Comparison of ENCODE assay signal across 9 mouse cellular contexts in genomic region chr19:47988456-47988855, GRCm38 (mm10). TPM values are rescaled to one million over a fixed set of nuclear protein-coding genes. Genes with fewer than 3 reads are reported as not detected.
DNase-seq lines count a peak whose midpoint lies in the region; ATAC-seq and TF ChIP-seq lines count a peak whose summit lies in the region.
"Had no signal": no experiment of that assay in that cellular context is flagged by ENCODE, and none has a peak within 500 bp of the region (broad histone marks: within the 10 kb centered on the region; RNA-seq: fewer than 3 reads in every experiment).

No protein-coding gene starts in this region.

- H3K36me3 ChIP-seq in hindbrain, embryonic 10.5 days: no peaks in the 10 kb centered on the region
- no peaks in the 10 kb centered on the region for H3K36me3 ChIP-seq in hindbrain, embryonic 13.5 days
- H3K36me3 ChIP-seq in MEL (ENCODE audit: control insufficient read depth in 1 of 2, insufficient read depth in 2 of 2, low read length in 2 of 2): no peaks in the 10 kb centered on the region
- no peaks in the 10 kb centered on the region for H3K36me3 ChIP-seq in midbrain, embryonic 13.5 days

- H3K79me2 ChIP-seq in MEL (ENCODE audit: control insufficient read depth, insufficient read depth, low read length, poor library complexity): no peaks in the 10 kb centered on the region

- H3K9me3 ChIP-seq in hindbrain, embryonic 10.5 days: no peaks in the 10 kb centered on the region
- H3K9me3 ChIP-seq in hindbrain, embryonic 13.5 days: no peaks in the 10 kb centered on the region
- H3K9me3 ChIP-seq in MEL (replicated peaks; ENCODE audit: insufficient read depth, low read length): no peaks in the 10 kb centered on the region
- no peaks in the 10 kb centered on the region for H3K9me3 ChIP-seq in midbrain, embryonic 13.5 days

- H3K27me3 ChIP-seq in hindbrain, embryonic 10.5 days (ENCODE audit: insufficient read depth, poor library complexity, severe bottlenecking): no peaks in the 10 kb centered on the region
- peaks cover 2% of the 10 kb centered on the region; the same call in 1 of the 2 replicates for H3K27me3 ChIP-seq in hindbrain, embryonic 13.5 days
- no peaks in the 10 kb centered on the region for H3K27me3 ChIP-seq in MEL (ENCODE audit: control insufficient read depth in 1 of 2, insufficient read depth in 2 of 2, low read length in 2 of 2)
- no peaks in the 10 kb centered on the region for H3K27me3 ChIP-seq in midbrain, embryonic 13.5 days

- no peak for TF ChIP-seq POLR2A in MEL (IDR thresholded peaks at IDR 0.05; ENCODE audit: control insufficient read depth in 1 of 2, insufficient read depth in 1 of 2, low read depth in 1 of 2, low read length in 2 of 2, poor library complexity in 1 of 2)

- H3K9ac ChIP-seq in hindbrain, embryonic 13.5 days: no peak overlapping the region
- no peak overlapping the region for H3K9ac ChIP-seq in MEL (ENCODE audit: control insufficient read depth, low read depth, low read length, poor library complexity, severe bottlenecking)
- no peak overlapping the region for H3K9ac ChIP-seq in midbrain, embryonic 13.5 days (replicated peaks)

- peak in 1 of 3 experiments; percentile 1; a peak in 1 of 6 replicates for TF ChIP-seq CTCF in MEL (IDR thresholded peaks at IDR 0.05 in 2 of 3, conservative IDR thresholded peaks at IDR 0.05 in 1 of 3; ENCODE audit: control insufficient read depth in 1 of 3, insufficient read depth in 1 of 3, low read depth in 2 of 3, low read length in 3 of 3, poor library complexity in 1 of 3, severe bottlenecking in 1 of 3)

- H3K4me3 ChIP-seq in hindbrain, embryonic 10.5 days: no peak overlapping the region
- H3K4me3 ChIP-seq in hindbrain, embryonic 13.5 days: no peak overlapping the region
- H3K4me3 ChIP-seq in MEL (ENCODE audit: control insufficient read depth in 1 of 2, insufficient read depth in 1 of 2, low read depth in 2 of 2, low read length in 2 of 2): no peak overlapping the region
- H3K4me3 ChIP-seq in midbrain, embryonic 13.5 days (replicated peaks): no peak overlapping the region

- no peak for TF ChIP-seq EP300 in MEL (IDR thresholded peaks at IDR 0.05; ENCODE audit: low read depth in 1 of 2, low read length in 2 of 2)

- no peak for ATAC-seq in hindbrain, embryonic 13.5 days (ENCODE audit: low FRiP score)
- ATAC-seq in midbrain, embryonic 13.5 days: no peak
- ATAC-seq in megakaryocyte progenitor cell, adult 5-6 weeks (replicated peaks; ENCODE audit: poor library complexity): no peak

- peak; percentile 20 for TF ChIP-seq RAD21 in MEL (IDR thresholded peaks at IDR 0.05; ENCODE audit: low read depth, low read length)

- 38% methylated on average over 16 of the region's 16 CpGs for WGBS in hindbrain, embryonic 10.5 days
- WGBS in hindbrain, embryonic 13.5 days: 33% methylated on average over 16 of the region's 16 CpGs
- WGBS in midbrain, embryonic 13.5 days: 40% methylated on average over 16 of the region's 16 CpGs

- no peak overlapping the region for H3K4me2 ChIP-seq in hindbrain, embryonic 13.5 days
- no peak overlapping the region for H3K4me2 ChIP-seq in midbrain, embryonic 13.5 days (replicated peaks)

- no peak overlapping the region for H3K27ac ChIP-seq in hindbrain, embryonic 10.5 days
- H3K27ac ChIP-seq in hindbrain, embryonic 13.5 days: no peak overlapping the region
- H3K27ac ChIP-seq in MEL (ENCODE audit: control insufficient read depth, low read depth, low read length): no peak overlapping the region
- H3K27ac ChIP-seq in midbrain, embryonic 13.5 days: peak overlapping the region; percentile 27; the same call in 1 of the 2 replicates

- peaks cover 8% of the 10 kb centered on the region; the same call in 1 of the 2 replicates for H3K4me1 ChIP-seq in hindbrain, embryonic 10.5 days (replicated peaks)
- peaks cover 18% of the 10 kb centered on the region for H3K4me1 ChIP-seq in hindbrain, embryonic 13.5 days (replicated peaks)
- no peaks in the 10 kb centered on the region for H3K4me1 ChIP-seq in MEL (ENCODE audit: control insufficient read depth in 1 of 2, insufficient read depth in 2 of 2, low read length in 2 of 2)
- H3K4me1 ChIP-seq in midbrain, embryonic 13.5 days (replicated peaks): peaks cover 9% of the 10 kb centered on the region

- peak; percentile 42 for DNase-seq in hindbrain, embryonic 10.5 days (ENCODE audit: low spot score)
- DNase-seq in MEL (ENCODE audit: low read depth, low spot score): no peak
- DNase-seq in embryo, embryonic 10.5 days (ENCODE audit: low spot score): peak; percentile 77
- peak; percentile 13 to 40 for DNase-seq in kidney, postnatal 36 days
- DNase-seq in testis, postnatal 10 days (ENCODE audit: low spot score): no peak

TF ChIP-seq in MEL, 35 proteins besides CTCF, POLR2A, EP300 and RAD21:
- TF ChIP-seq MEF2A (IDR thresholded peaks at IDR 0.05; ENCODE audit: extremely low read depth, insufficient replicate concordance, low read depth, low read length, poor library complexity, severe bottlenecking): no peak
- TF ChIP-seq BHLHE40 (IDR thresholded peaks at IDR 0.05; ENCODE audit: borderline replicate concordance, low read depth, low read length): no peak
- TF ChIP-seq TCF12 (IDR thresholded peaks at IDR 0.05; ENCODE audit: low read depth, low read length): no peak
- TF ChIP-seq MYC (IDR thresholded peaks at IDR 0.05; ENCODE audit: low read depth, low read length): no peak
- TF ChIP-seq SIN3A (IDR thresholded peaks at IDR 0.05; ENCODE audit: low read length): no peak
- no peak for TF ChIP-seq JUND (IDR thresholded peaks at IDR 0.05; ENCODE audit: low read depth, low read length)
- TF ChIP-seq KAT2A (conservative IDR thresholded peaks at IDR 0.05; ENCODE audit: low read depth, low read length): no peak
- no peak for TF ChIP-seq MAX (IDR thresholded peaks at IDR 0.05; ENCODE audit: low read length)
- TF ChIP-seq ZMIZ1 (IDR thresholded peaks at IDR 0.05; ENCODE audit: low read depth, low read length): no peak
- TF ChIP-seq MYB (IDR thresholded peaks at IDR 0.05; ENCODE audit: low read depth, low read length): no peak
- TF ChIP-seq POLR2AphosphoS2 (IDR thresholded peaks at IDR 0.05; ENCODE audit: low read length): no peak
- no peak for TF ChIP-seq RCOR1 (IDR thresholded peaks at IDR 0.05; ENCODE audit: low read depth, low read length)
- TF ChIP-seq ELF1 (IDR thresholded peaks at IDR 0.05; ENCODE audit: low read depth, low read length): no peak
- TF ChIP-seq MAZ (IDR thresholded peaks at IDR 0.05; ENCODE audit: low read depth, low read length): no peak
- TF ChIP-seq ZC3H11A (IDR thresholded peaks at IDR 0.05; ENCODE audit: low read depth, low read length): no peak
- no peak for TF ChIP-seq GABPA (IDR thresholded peaks at IDR 0.05; ENCODE audit: low read depth, low read length)
- no peak for TF ChIP-seq NELFE (IDR thresholded peaks at IDR 0.05; ENCODE audit: low read depth, low read length)
- TF ChIP-seq SMC3 (IDR thresholded peaks at IDR 0.05; ENCODE audit: low read depth, low read length): no peak
- TF ChIP-seq HCFC1 (IDR thresholded peaks at IDR 0.05; ENCODE audit: low read depth, low read length): no peak
- no peak for TF ChIP-seq CHD2 (IDR thresholded peaks at IDR 0.05; ENCODE audit: low read length)

RNA-seq across cellular contexts. Expression of gene Cfap58, which starts 51.0 kb away (rescaled TPM):
- polyA plus RNA-seq in hindbrain, embryonic 10.5 days (2016; fragmentation: Nextera tagmentation; extraction: Ambion mirVana): 0.41 TPM in 1 of 2 replicates, not detected in the other
- 0.78 and 1.3 TPM in 2 replicates for polyA plus RNA-seq in hindbrain, embryonic 13.5 days (2015; fragmentation: Nextera tagmentation; extraction: Ambion mirVana)
- total RNA-seq in MEL (2012; rRNA removed): not detected in 2 replicates
- polyA plus RNA-seq in MEL (2012; ENCODE audit: insufficient read depth in 1 of 2, insufficient read length in 2 of 2, low read depth in 1 of 2, low replicate concordance in 2 of 2, missing spikeins in 1 of 2): not detected
- 0.32 and 0.48 TPM in 2 replicates for polyA plus RNA-seq in midbrain, embryonic 13.5 days (2015; fragmentation: Nextera tagmentation; extraction: Ambion mirVana)
- not detected in 2 replicates for total RNA-seq in megakaryocyte progenitor cell, adult 5-6 weeks (2015)
- not detected in 2 replicates for total RNA-seq in megakaryocyte progenitor cell, adult 5-6 weeks (2017)
- total RNA-seq: liver, adult 2 months had no signal
- polyA plus RNA-seq: liver, adult 2 months had no signal

Comparison
In these comparisons a context has a peak if more than half of its experiments do, and no peak if none do; other contexts are left out.
1. DNase-seq: peak in hindbrain, embryonic 10.5 days (single experiment), embryo, embryonic 10.5 days (single experiment) and kidney, postnatal 36 days (2 of 2); none in MEL (single experiment) and testis, postnatal 10 days (single experiment).